Mouse (Mus musculus) kidney, adult 2 months (tissue): ENCODE results near the gene Acmsd.

ENCODE experiments used
- CTCF ChIP-seq: fragments of 200-500 bp; conservative IDR thresholded peaks from 2 replicates; pipeline ENCODE4 v1.5.1; 2011; ENCODE audit warnings: low read depth, mild to moderate bottlenecking, control low read depth, low read length, moderate library complexity, mixed read lengths; ENCODE audit not compliant: insufficient read depth, insufficient read length
- POLR2A ChIP-seq: fragments of 200-500 bp; IDR thresholded peaks from one replicate; pipeline ENCODE4 v1.6.1; 2011; ENCODE audit warnings: low read depth, low read length, control low read depth

- TF ChIP-seq CTCF (no peak), POLR2A (no peak)
Observed at GRCm38 (mm10) chr1:127788943-127789342, 59.7 kb downstream of the Acmsd start.
